8 mouse cellular contexts compared by ENCODE assay signal in genomic region chr9:107675671-107676301, GRCm38 (mm10). TPM values are rescaled to one million over a fixed set of nuclear protein-coding genes. Genes with fewer than 3 reads are reported as not detected.
DNase-seq lines count a peak whose midpoint lies in the region; ATAC-seq and TF ChIP-seq lines count a peak whose summit lies in the region.

No protein-coding gene starts in this region.

- DNase-seq in CD8-positive naive resting alpha-beta T cell, adult 2 months (ENCODE audit: low read depth in 2 of 2, low spot score in 2 of 2): peak; percentile 44 to 50
- peak; percentile 79 to 80 for DNase-seq in heart, postnatal 36 days
- peak; percentile 38 for DNase-seq in layer of hippocampus, adult 9-10 months (ENCODE audit: low spot score)
- peak; percentile 86 for DNase-seq in lung, postnatal 10 days
- DNase-seq in ovary, postnatal 36 days (ENCODE audit: low spot score): peak; percentile 81
- DNase-seq in thymus, postnatal 25 days: peak; percentile 71

- H3K4me2 ChIP-seq in forebrain, embryonic 13.5 days: peak overlapping the region; percentile 67

- TF ChIP-seq CTCF in bone marrow macrophage, adult 2 months (IDR thresholded peaks at IDR 0.05; ENCODE audit: low read depth, low read length): peak; percentile 36

- H3K4me1 ChIP-seq in bone marrow macrophage, adult 2 months (ENCODE audit: control insufficient read depth, insufficient read depth, low read length): peaks cover 5% of the 10 kb centered on the region
- H3K4me1 ChIP-seq in forebrain, embryonic 13.5 days: peaks cover 19% of the 10 kb centered on the region

- peak overlapping the region; percentile 54 for H3K9ac ChIP-seq in forebrain, embryonic 13.5 days

- TF ChIP-seq POLR2A in bone marrow macrophage, adult 2 months (IDR thresholded peaks at IDR 0.05; ENCODE audit: borderline replicate concordance, low read depth, low read length): no peak

- H3K27ac ChIP-seq in bone marrow macrophage, adult 2 months (ENCODE audit: insufficient read depth, low read depth, low read length): no peak overlapping the region
- no peak overlapping the region for H3K27ac ChIP-seq in forebrain, embryonic 13.5 days

- peak overlapping the region; percentile 33 for H3K4me3 ChIP-seq in bone marrow macrophage, adult 2 months (ENCODE audit: insufficient read depth, low read length)
- H3K4me3 ChIP-seq in forebrain, embryonic 13.5 days: peak overlapping the region; percentile 33

- peaks cover 46% of the 10 kb centered on the region for H3K27me3 ChIP-seq in forebrain, embryonic 13.5 days

- ATAC-seq in forebrain, embryonic 13.5 days: peak; percentile 79

- intact Hi-C loops in heart, postnatal 36 days (cut with DNase I): loop anchor here (1.0 to 5.0 kb wide), 4 partner anchors 30 to 308 kb away; no protein-coding TSS in a partner anchor

- no peaks in the 10 kb centered on the region for H3K9me3 ChIP-seq in forebrain, embryonic 13.5 days (replicated peaks)

- H3K36me3 ChIP-seq in forebrain, embryonic 13.5 days (ENCODE audit: poor library complexity, severe bottlenecking): no peaks in the 10 kb centered on the region

- 1% methylated on average over 39 of the region's 39 CpGs for WGBS in forebrain, embryonic 13.5 days

RNA-seq across cellular contexts. Expression of gene Gnat1, which starts 3.7 kb away (rescaled TPM):
- not detected in 2 replicates for polyA plus RNA-seq in bone marrow macrophage, adult 2 months (2012; ENCODE audit: insufficient read depth, insufficient read length, missing spikeins)
- polyA plus RNA-seq in forebrain, embryonic 13.5 days (2015; fragmentation: Nextera tagmentation; extraction: Ambion mirVana): 1.3 and 1.8 TPM in 2 replicates
- not detected for total RNA-seq in heart, postnatal 36 days (2021)

RNA-seq across cellular contexts. Expression of gene Slc38a3, which starts 6.5 kb away (rescaled TPM):
- not detected in 2 replicates for polyA plus RNA-seq in bone marrow macrophage, adult 2 months (2012; ENCODE audit: insufficient read depth, insufficient read length, missing spikeins)
- 14.3 and 14.6 TPM in 2 replicates for polyA plus RNA-seq in forebrain, embryonic 13.5 days (2015; fragmentation: Nextera tagmentation; extraction: Ambion mirVana)
- 10 to 100 TPM; 66.0 to 80.3 TPM for total RNA-seq in heart, postnatal 36 days (2021)

RNA-seq across cellular contexts. Expression of gene Sema3f, which starts 34.5 kb away (rescaled TPM):
- polyA plus RNA-seq in bone marrow macrophage, adult 2 months (2012; ENCODE audit: insufficient read depth, insufficient read length, missing spikeins): not detected in 2 replicates
- polyA plus RNA-seq in forebrain, embryonic 13.5 days (2015; fragmentation: Nextera tagmentation; extraction: Ambion mirVana): 6.8 and 7.7 TPM in 2 replicates
- total RNA-seq in heart, postnatal 36 days (2021): 10 to 100 TPM; 16.0 to 16.9 TPM

RNA-seq across cellular contexts. Expression of gene Gnai2, which starts 40.6 kb away (rescaled TPM):
- polyA plus RNA-seq in bone marrow macrophage, adult 2 months (2012; ENCODE audit: insufficient read depth, insufficient read length, missing spikeins): 994 and 1,017 TPM in 2 replicates
- 397 and 426 TPM in 2 replicates for polyA plus RNA-seq in forebrain, embryonic 13.5 days (2015; fragmentation: Nextera tagmentation; extraction: Ambion mirVana)
- total RNA-seq in heart, postnatal 36 days (2021): 100 to 1,000 TPM; 248 to 259 TPM

Comparison
In these comparisons a context has a peak if more than half of its experiments do, and no peak if none do; other contexts are left out.
1. RNA of gene Slc38a3, which starts 6.5 kb away (polyA plus RNA-seq): 14.3 to 14.6 TPM in forebrain, embryonic 13.5 days; not detected in bone marrow macrophage, adult 2 months; every median in the first group is over 10 times any median in the second.
2. Peak in every context shown above with its lines, with median percentiles within 50 percentile points of each other: DNase-seq.